Mouse (Mus musculus) megakaryocyte, embryonic 14.5 days (primary cell): ENCODE measurements around the gene Mex3a. TPM values are rescaled to one million over a fixed set of nuclear protein-coding genes. Genes with fewer than 3 reads are reported as not detected.

Experiments used
- H3K27me3 ChIP-seq: replicated peaks from 2 replicates; pipeline ENCODE3; 2012; ENCODE audit warnings: inconsistent platforms
- H3K36me3 ChIP-seq: replicated peaks from 2 replicates; pipeline ENCODE3; 2012; ENCODE audit warnings: low read length, inconsistent platforms, mixed read lengths
- H3K4me1 ChIP-seq: 2 replicates; pipeline ENCODE4 v1.6.1; 2012; ENCODE audit warnings: inconsistent platforms
- H3K4me3 ChIP-seq: replicated peaks from 2 replicates; pipeline ENCODE3; 2012; ENCODE audit warnings: moderate library complexity, mild to moderate bottlenecking, inconsistent platforms
- H3K9me3 ChIP-seq: 2 replicates; pipeline ENCODE4 v1.6.1; 2012; ENCODE audit warnings: inconsistent platforms
- FLI1 ChIP-seq: IDR thresholded peaks from 2 replicates; pipeline ENCODE4 v1.6.1; 2012; ENCODE audit warnings: low read length, inconsistent platforms, mixed read lengths
- GATA1 ChIP-seq: IDR thresholded peaks from 3 replicates; pipeline ENCODE4 v1.6.1; 2012; ENCODE audit warnings: mixed read lengths, low read length, inconsistent platforms, borderline replicate concordance
- polyA plus RNA-seq: library from polyadenylated mRNA; stranded (reverse); fragments of >175 nt; gene quantifications from 2 replicates; pipeline ENCODE4 v1.2.3, GENCODE M21; 2012; ENCODE audit warnings: low replicate concordance; ENCODE audit not compliant: insufficient read depth

Mex3a gene
- polyA plus RNA-seq, 1 experiment: 1.6 TPM

- no peak overlapping the region for H3K4me3 ChIP-seq
- H3K9me3 ChIP-seq: no peaks in the 10 kb centered on the region
- H3K4me1 ChIP-seq: peaks cover 73% of the 10 kb centered on the region
- peaks cover 17% of the 10 kb centered on the region for H3K36me3 ChIP-seq
- TF ChIP-seq GATA1: no peak
- TF ChIP-seq FLI1: no peak
- H3K27me3 ChIP-seq: no peaks in the 10 kb centered on the region
Measured at GRCm38 (mm10) chr3:88543174-88543573, 11.0 kb downstream of the Mex3a start.

GRCm38 (mm10) chr3:88543651-88544410 is 11.6 kb downstream of the Mex3a start:
- H3K4me1 ChIP-seq: peaks cover 67% of the 10 kb centered on the region
- TF ChIP-seq FLI1 (no peak), GATA1 (no peak)
- H3K36me3 ChIP-seq: peaks cover 24% of the 10 kb centered on the region
- H3K9me3 ChIP-seq: no peaks in the 10 kb centered on the region
- H3K27me3 ChIP-seq: no peaks in the 10 kb centered on the region
- no peak overlapping the region for H3K4me3 ChIP-seq

GRCm38 (mm10) chr3:88544514-88544913 is 12.3 kb downstream of the Mex3a start:
- H3K27me3 ChIP-seq: no peaks in the 10 kb centered on the region
- H3K9me3 ChIP-seq: no peaks in the 10 kb centered on the region
- H3K4me1 ChIP-seq: peaks cover 63% of the 10 kb centered on the region
- H3K4me3 ChIP-seq: no peak overlapping the region
- peaks cover 31% of the 10 kb centered on the region for H3K36me3 ChIP-seq
- no peak for TF ChIP-seq GATA1
- no peak for TF ChIP-seq FLI1

GRCm38 (mm10) chr3:88544955-88545591 is 12.9 kb downstream of the Mex3a start:
- no peaks in the 10 kb centered on the region for H3K27me3 ChIP-seq
- TF ChIP-seq GATA1 (no peak), FLI1 (no peak)
- H3K9me3 ChIP-seq: no peaks in the 10 kb centered on the region
- H3K36me3 ChIP-seq: peaks cover 36% of the 10 kb centered on the region
- H3K4me1 ChIP-seq: peaks cover 64% of the 10 kb centered on the region
- H3K4me3 ChIP-seq: peak overlapping the region; percentile 48

GRCm38 (mm10) chr3:88546674-88547418 is 14.7 kb downstream of the Mex3a start:
- Histone ChIP-seq H3K9me3 (no peaks in the 10 kb centered on the region), H3K27me3 (no peaks in the 10 kb centered on the region), H3K36me3 (peaks cover 47% of the 10 kb centered on the region), H3K4me3 (no peak overlapping the region), H3K4me1 (peaks cover 71% of the 10 kb centered on the region)
- no peak for TF ChIP-seq FLI1

- H3K36me3 ChIP-seq: peaks cover 43% of the 10 kb centered on the region
- TF ChIP-seq FLI1 (no peak), GATA1 (no peak)
- no peak within 1 kb of the TSS for H3K4me3 ChIP-seq
- peaks cover 61% of the 10 kb centered on the region for H3K4me1 ChIP-seq
- no peaks in the 10 kb centered on the region for H3K9me3 ChIP-seq
- no peaks in the 10 kb centered on the region for H3K27me3 ChIP-seq
Measured at GRCm38 (mm10) chr3:88548180-88548917, 16.2 kb downstream of the Mex3a start, which contains the start of gene Rab25. Gene Rab25, minus strand, starts transcription at chr3:88548300.

GRCm38 (mm10) chr3:88551586-88551985 is 19.4 kb downstream of the Mex3a start:
- Histone ChIP-seq H3K4me3 (peak overlapping the region; percentile 100), H3K9me3 (no peaks in the 10 kb centered on the region), H3K27me3 (no peaks in the 10 kb centered on the region), H3K4me1 (peaks cover 53% of the 10 kb centered on the region), H3K36me3 (peaks cover 57% of the 10 kb centered on the region)
- TF ChIP-seq GATA1 (no peak), FLI1 (no peak)

GRCm38 (mm10) chr3:88552082-88552645 is 20.0 kb downstream of the Mex3a start:
- no peaks in the 10 kb centered on the region for H3K9me3 ChIP-seq
- H3K36me3 ChIP-seq: peaks cover 58% of the 10 kb centered on the region
- H3K4me1 ChIP-seq: peaks cover 51% of the 10 kb centered on the region
- H3K4me3 ChIP-seq: peak overlapping the region; percentile 100
- no peaks in the 10 kb centered on the region for H3K27me3 ChIP-seq
- TF ChIP-seq GATA1: no peak
- TF ChIP-seq FLI1: no peak
